Mouse (Mus musculus): ENCODE results near the gene Zfp292. TPM values are rescaled to one million over a fixed set of nuclear protein-coding genes. Genes with fewer than 3 reads are reported as not detected.

The Zfp292 gene
- total and polyA plus RNA-seq, 3 experiments, result 9.5 to 13.6 (median 11.4) TPM

- Histone ChIP-seq H3K4me3 (replicated peaks in 1 of 3; ENCODE audit: low read depth in 2 of 3, low read length in 2 of 3, poor library complexity in 1 of 3) (no peak overlapping the region), H3K4me2 (ENCODE audit: insufficient read depth, low read depth, poor library complexity, severe bottlenecking) (no peak overlapping the region), H3K36me3 (replicated peaks in 1 of 2; ENCODE audit: control insufficient read depth in 1 of 2, insufficient read depth in 1 of 2, low read length in 1 of 2) (peaks cover 0 to 26% of the 10 kb centered on the region in 2 experiments), H3K79me2 (replicated peaks; ENCODE audit: control insufficient read depth, extremely low read depth, insufficient read depth, poor library complexity, severe bottlenecking) (peaks cover 47% of the 10 kb centered on the region), H3K27me3 (replicated peaks) (no peaks in the 10 kb centered on the region), H3K27ac (ENCODE audit: insufficient read depth, low read depth) (no peak overlapping the region), H3K9me3 (replicated peaks; ENCODE audit: low read length) (peaks cover under 1% of the 10 kb centered on the region), H3K4me1 (ENCODE audit: control insufficient read depth in 1 of 2, insufficient read depth in 2 of 2) (peaks cover 0 to 19% of the 10 kb centered on the region in 2 experiments; a peak in 2 of 4 replicates), H3K9ac (ENCODE audit: insufficient read depth, low read depth) (no peak overlapping the region)
- TF ChIP-seq USF1 (IDR thresholded peaks at IDR 0.05; ENCODE audit: low read depth, low read length), result no peak
- no peak for TF ChIP-seq POLR2A (IDR thresholded peaks at IDR 0.05; ENCODE audit: low read depth, low read length)
- no peak for TF ChIP-seq MEF2A (IDR thresholded peaks at IDR 0.05; ENCODE audit: borderline replicate concordance, low read depth, low read length)
- TF ChIP-seq ZC3H11A (IDR thresholded peaks at IDR 0.05; ENCODE audit: low read depth, low read length), result no peak
- TF ChIP-seq BHLHE40 (IDR thresholded peaks at IDR 0.05; ENCODE audit: low read depth, low read length), result no peak
- no peak for TF ChIP-seq MAZ (IDR thresholded peaks at IDR 0.05; ENCODE audit: low read depth, low read length)
- TF ChIP-seq CHD1 (IDR thresholded peaks at IDR 0.05; ENCODE audit: low read depth, low read length), result no peak
- TF ChIP-seq E2F4 (IDR thresholded peaks at IDR 0.05; ENCODE audit: insufficient replicate concordance, low read depth, low read length), result no peak
- TF ChIP-seq GABPA (IDR thresholded peaks at IDR 0.05; ENCODE audit: insufficient replicate concordance, low read depth, low read length), result no peak
- no peak for TF ChIP-seq HCFC1 (IDR thresholded peaks at IDR 0.05; ENCODE audit: low read depth, low read length)
- TF ChIP-seq MYC (IDR thresholded peaks at IDR 0.05; ENCODE audit: low read depth, low read length), result no peak
- no peak for TF ChIP-seq JUND (conservative IDR thresholded peaks at IDR 0.05; ENCODE audit: low read depth, low read length)
- TF ChIP-seq NRF1 (IDR thresholded peaks at IDR 0.05; ENCODE audit: low read depth, low read length), result no peak
- DNase-seq (ENCODE audit: extremely low read depth), result no peak
- in situ Hi-C loops (cut with MboI; ENCODE audit: low pct_ligation_motif_present, low pct_unique_long_range_greater_than_20kb, low sequenced_read_pairs) (no loop called here), dilution Hi-C loops (cut with MboI; ENCODE audit: extremely low pct_ligation_motif_present, extremely low pct_unique_long_range_greater_than_20kb, low sequenced_read_pairs) (no loop called here)
Measured at GRCm38 (mm10) chr4:34859416-34859815, 23.3 kb downstream of the Zfp292 start.

DNA sequence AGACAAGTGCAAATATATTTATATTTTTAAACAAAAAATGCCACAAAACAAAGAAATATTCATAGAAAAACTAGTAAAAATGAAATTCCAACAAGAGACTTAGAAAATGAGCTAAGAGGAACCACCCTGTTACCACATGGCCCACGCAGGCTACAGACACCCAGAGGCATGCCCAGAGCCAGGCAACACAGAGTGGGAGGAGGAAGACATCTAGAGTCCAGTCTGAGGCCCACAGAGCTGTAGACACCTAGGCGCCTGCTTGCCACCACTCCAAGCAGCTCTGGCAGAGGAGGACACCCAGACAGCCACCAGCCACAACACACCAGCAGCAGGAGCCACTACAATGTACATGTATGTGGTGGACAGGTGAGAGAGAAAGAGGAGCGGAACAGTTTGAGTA is 23.9 kb downstream of the Zfp292 start:
- Histone ChIP-seq H3K4me1 (ENCODE audit: control insufficient read depth in 1 of 2, insufficient read depth in 2 of 2) (peaks cover 0 to 15% of the 10 kb centered on the region in 2 experiments; a peak in 2 of 4 replicates), H3K27ac (ENCODE audit: insufficient read depth, low read depth) (no peak overlapping the region), H3K9me3 (replicated peaks; ENCODE audit: low read length) (peaks cover 6% of the 10 kb centered on the region), H3K27me3 (replicated peaks) (no peaks in the 10 kb centered on the region), H3K36me3 (replicated peaks in 1 of 2; ENCODE audit: control insufficient read depth in 1 of 2, insufficient read depth in 1 of 2, low read length in 1 of 2) (peaks cover 4 to 31% of the 10 kb centered on the region in 2 experiments), H3K4me3 (replicated peaks in 1 of 3; ENCODE audit: low read depth in 2 of 3, low read length in 2 of 3, poor library complexity in 1 of 3) (no peak overlapping the region), H3K4me2 (ENCODE audit: insufficient read depth, low read depth, poor library complexity, severe bottlenecking) (no peak overlapping the region), H3K79me2 (replicated peaks; ENCODE audit: control insufficient read depth, extremely low read depth, insufficient read depth, poor library complexity, severe bottlenecking) (peaks cover 42% of the 10 kb centered on the region), H3K9ac (ENCODE audit: insufficient read depth, low read depth) (no peak overlapping the region)
- dilution Hi-C loops (cut with MboI; ENCODE audit: extremely low pct_ligation_motif_present, extremely low pct_unique_long_range_greater_than_20kb, low sequenced_read_pairs), result no loop called here
- no peak for DNase-seq (ENCODE audit: extremely low read depth)
- in situ Hi-C loops (cut with MboI; ENCODE audit: low pct_ligation_motif_present, low pct_unique_long_range_greater_than_20kb, low sequenced_read_pairs), result no loop called here
- TF ChIP-seq MAFK (IDR thresholded peaks at IDR 0.05; ENCODE audit: insufficient replicate concordance, low read length) (no peak), MXI1 (IDR thresholded peaks at IDR 0.05; ENCODE audit: low read depth, low read length) (no peak), ZNF384 (IDR thresholded peaks at IDR 0.05; ENCODE audit: low read depth, low read length) (no peak), CTCF (conservative IDR thresholded peaks at IDR 0.05 in 1 of 2, IDR thresholded peaks at IDR 0.05 in 1 of 2; ENCODE audit: low read depth in 2 of 2, low read length in 2 of 2) (no peak), E2F4 (IDR thresholded peaks at IDR 0.05; ENCODE audit: insufficient replicate concordance, low read depth, low read length) (no peak), MYC (IDR thresholded peaks at IDR 0.05; ENCODE audit: low read depth, low read length) (no peak), JUN (IDR thresholded peaks at IDR 0.05; ENCODE audit: insufficient read depth, low read depth, low read length) (no peak), SMC3 (IDR thresholded peaks at IDR 0.05; ENCODE audit: low read depth, low read length) (no peak), CHD1 (IDR thresholded peaks at IDR 0.05; ENCODE audit: low read depth, low read length) (no peak), IRF4 (IDR thresholded peaks at IDR 0.05; ENCODE audit: low read depth, low read length) (no peak), RAD21 (IDR thresholded peaks at IDR 0.05; ENCODE audit: low read depth, low read length) (no peak), ELF1 (IDR thresholded peaks at IDR 0.05; ENCODE audit: low read depth, low read length) (no peak), NRF1 (IDR thresholded peaks at IDR 0.05; ENCODE audit: low read depth, low read length) (no peak), PAX5 (IDR thresholded peaks at IDR 0.05; ENCODE audit: low read length) (no peak), BHLHE40 (IDR thresholded peaks at IDR 0.05; ENCODE audit: low read depth, low read length) (no peak), USF1 (IDR thresholded peaks at IDR 0.05; ENCODE audit: low read depth, low read length) (no peak)
